ENCODE assay signal across 16 mouse cellular contexts in the genomic region with DNA sequence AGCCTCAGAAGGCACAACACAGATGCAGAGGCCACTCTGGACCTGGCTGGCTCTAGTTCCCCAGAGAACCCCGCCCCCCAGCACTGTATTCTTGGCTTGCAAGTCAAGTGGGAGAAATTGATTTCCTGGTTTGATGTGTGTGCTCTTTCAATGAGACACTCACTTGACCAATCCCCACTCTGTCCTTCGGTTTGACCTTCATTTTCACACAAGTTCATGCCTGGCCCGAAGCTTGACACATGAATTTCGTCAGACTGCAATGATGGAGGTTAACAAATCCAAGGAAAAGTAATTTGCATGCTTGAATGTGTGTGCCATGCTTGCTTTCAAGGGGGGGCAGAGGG.
DNase-seq lines count a peak whose midpoint lies in the region; ATAC-seq and TF ChIP-seq lines count a peak whose summit lies in the region.
"Had no signal": no experiment of that assay in that cellular context is flagged by ENCODE, and none has a peak within 500 bp of the region (broad histone marks: within the 10 kb centered on the region; RNA-seq: fewer than 3 reads in every experiment).

No protein-coding gene starts in this region.

- H3K9ac ChIP-seq in kidney, embryonic 14.5 days (ENCODE audit: low read depth, low read length): no peak overlapping the region
- H3K9ac ChIP-seq: embryonic facial prominence, embryonic 15.5 days; forebrain, embryonic 13.5 days had no signal

- no peak for ATAC-seq in kidney, embryonic 14.5 days (ENCODE audit: low FRiP score, low TSS enrichment)
- ATAC-seq: forebrain, embryonic 13.5 days; intestine, embryonic 16.5 days had no signal

- H3K4me1 ChIP-seq in kidney, adult 2 months (ENCODE audit: control insufficient read depth, insufficient read depth, low read length): peaks cover 17% of the 10 kb centered on the region
- peaks cover 38% of the 10 kb centered on the region for H3K4me1 ChIP-seq in kidney, embryonic 14.5 days (ENCODE audit: control insufficient read depth, insufficient read depth, low read length)

- WGBS in kidney, adult 2 months: 53% methylated on average over 4 of the region's 4 CpGs
- 62% methylated on average over 4 of the region's 4 CpGs for WGBS in kidney, embryonic 14.5 days

- H3K27ac ChIP-seq in kidney, adult 2 months (ENCODE audit: insufficient read depth, low read depth, low read length): no peak overlapping the region
- H3K27ac ChIP-seq in kidney, embryonic 14.5 days (ENCODE audit: low read depth, low read length): no peak overlapping the region
- H3K27ac ChIP-seq: embryonic facial prominence, embryonic 15.5 days; forebrain, embryonic 13.5 days; stomach, postnatal 0 days had no signal

- no peak for TF ChIP-seq POLR2A in kidney, adult 2 months (IDR thresholded peaks at IDR 0.05; ENCODE audit: low read depth, low read length)

- H3K4me2 ChIP-seq in kidney, embryonic 14.5 days (replicated peaks; ENCODE audit: low read depth, low read length): no peak overlapping the region
- H3K4me2 ChIP-seq: embryonic facial prominence, embryonic 15.5 days; forebrain, embryonic 13.5 days had no signal

- DNase-seq in adrenal gland, adult 2 months: peak; percentile 71
- no peak for DNase-seq in adrenal gland, postnatal 4 days (ENCODE audit: low spot score in 2 of 2)
- DNase-seq in kidney, adult 2 months: peak; percentile 36
- peak; percentile 30 to 60 for DNase-seq in adrenal gland, postnatal 36 days
- DNase-seq in kidney, postnatal 10 days: peak; percentile 48
- DNase-seq in left cerebral cortex, postnatal 25 days (ENCODE audit: low spot score in 2 of 2): no peak
- DNase-seq in urinary bladder, postnatal 36 days (ENCODE audit: low spot score in 2 of 2): no peak
- DNase-seq: cerebellum, adult 11 months; liver; lung, adult 2 months; thymus, postnatal 36 days had no signal

- intact Hi-C loops in left cerebral cortex, postnatal 25 days (cut with DNase I): no loop called here

- H3K27me3 ChIP-seq in kidney, adult 2 months (replicated peaks; ENCODE audit: control insufficient read depth, insufficient read depth, low read length): no peaks in the 10 kb centered on the region
- no peaks in the 10 kb centered on the region for H3K27me3 ChIP-seq in kidney, embryonic 14.5 days (ENCODE audit: control insufficient read depth, insufficient read depth, low read length)

- no peak for TF ChIP-seq CTCF in kidney, adult 2 months (conservative IDR thresholded peaks at IDR 0.05; ENCODE audit: insufficient read depth, insufficient read length, low read depth, low read length)

- no peaks in the 10 kb centered on the region for H3K9me3 ChIP-seq in kidney, embryonic 14.5 days (ENCODE audit: control insufficient read depth, low read length)
- H3K9me3 ChIP-seq: embryonic facial prominence, embryonic 15.5 days; forebrain, embryonic 13.5 days had no signal

- H3K4me3 ChIP-seq in kidney, adult 2 months (ENCODE audit: insufficient read depth, low read depth, low read length): no peak overlapping the region
- H3K4me3 ChIP-seq in kidney, embryonic 14.5 days (ENCODE audit: low read length): no peak overlapping the region
- H3K4me3 ChIP-seq: embryonic facial prominence, embryonic 15.5 days; forebrain, embryonic 13.5 days had no signal

- H3K36me3 ChIP-seq in kidney, adult 2 months (ENCODE audit: control insufficient read depth, insufficient read depth, low read length): no peaks in the 10 kb centered on the region
- no peaks in the 10 kb centered on the region for H3K36me3 ChIP-seq in kidney, embryonic 14.5 days (ENCODE audit: control insufficient read depth, insufficient read depth, low read length)
- H3K36me3 ChIP-seq: embryonic facial prominence, embryonic 15.5 days had no signal

Comparison
In these comparisons a context has a peak if more than half of its experiments do, and no peak if none do; other contexts are left out.
1. DNase-seq: peak in adrenal gland, adult 2 months (single experiment), kidney, adult 2 months (single experiment), adrenal gland, postnatal 36 days (2 of 2) and kidney, postnatal 10 days (single experiment); none in adrenal gland, postnatal 4 days (0 of 2), left cerebral cortex, postnatal 25 days (0 of 2) and urinary bladder, postnatal 36 days (0 of 2).